Mouse (Mus musculus) heart, postnatal 0 days (tissue): Measurements from ENCODE around the gene Angptl2.

Experiments used
- CTCF ChIP-seq: IDR thresholded peaks from 2 replicates; pipeline ENCODE4 v1.5.1; 2016; ENCODE audit warnings: antibody characterized with exemption, control low read depth, low read depth
- EP300 ChIP-seq: IDR thresholded peaks from 2 replicates; pipeline ENCODE4 v1.6.1; 2016; ENCODE audit warnings: antibody characterized with exemption, low read depth

DNA sequence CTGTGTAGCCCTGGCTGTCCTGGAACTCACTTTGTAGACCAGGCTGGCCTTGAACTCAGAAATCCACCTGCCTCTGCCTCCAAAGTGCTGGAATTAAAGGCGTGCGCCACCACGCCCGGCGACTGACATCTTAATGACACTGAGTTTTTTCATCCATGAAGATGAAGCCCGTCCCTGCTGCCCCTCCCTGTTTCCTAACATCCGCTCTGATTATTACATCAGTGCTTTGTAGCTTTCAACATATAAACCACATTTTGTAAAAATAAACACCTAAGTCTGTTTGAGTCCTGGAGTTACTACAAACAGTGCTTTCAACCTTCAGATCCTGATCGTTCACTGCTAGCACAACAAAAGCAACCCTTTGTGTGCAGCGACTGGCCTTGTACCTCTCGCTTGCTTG is 63.9 kb downstream of the Angptl2 start:
- no peak for TF ChIP-seq CTCF
- TF ChIP-seq EP300, result no peak
